Mouse (Mus musculus): Measurements from ENCODE around the gene Cfap100. TPM values are rescaled to one million over a fixed set of nuclear protein-coding genes. Genes with fewer than 3 reads are reported as not detected.

Cfap100 gene
- polyA plus RNA-seq, 1 experiment from 2014 or later, result 3.1 TPM

- 5% methylated on average over 40 of the region's 41 CpGs for WGBS
- H3K36me3 ChIP-seq (ENCODE audit: poor library complexity, severe bottlenecking), result peaks cover 17% of the 10 kb centered on the region
- H3K9me3 ChIP-seq (replicated peaks), result no peaks in the 10 kb centered on the region
- peak; percentile 98 for ATAC-seq
- peak within 1 kb of the TSS; percentile 85 for H3K27ac ChIP-seq
- peak within 1 kb of the TSS; percentile 99 for H3K4me2 ChIP-seq
- H3K4me1 ChIP-seq, result peaks cover 30% of the 10 kb centered on the region
- H3K4me3 ChIP-seq, result peak within 1 kb of the TSS; percentile 94
- H3K9ac ChIP-seq, result peak within 1 kb of the TSS; percentile 91
- peaks cover 3% of the 10 kb centered on the region; the same call in 1 of the 2 replicates for H3K27me3 ChIP-seq
These were observed 59.4 kb downstream of the Cfap100 start, which contains the start of gene Zxdc for GRCm38 (mm10) chr6:90368976-90369724. Gene Zxdc, plus strand, starts transcription at chr6:90369492.

- H3K4me3 ChIP-seq, result no peak overlapping the region
- 91% methylated on average over 5 of the region's 5 CpGs for WGBS
- H3K4me1 ChIP-seq, result peaks cover 21% of the 10 kb centered on the region
- ATAC-seq, result no peak
- no peak overlapping the region for H3K27ac ChIP-seq
- H3K4me2 ChIP-seq, result no peak overlapping the region
- H3K9me3 ChIP-seq (replicated peaks), result no peaks in the 10 kb centered on the region
- H3K36me3 ChIP-seq (ENCODE audit: poor library complexity, severe bottlenecking), result no peaks in the 10 kb centered on the region
- H3K27me3 ChIP-seq, result peaks cover 3% of the 10 kb centered on the region; the same call in 1 of the 2 replicates
- no peak overlapping the region for H3K9ac ChIP-seq
These were observed 65.3 kb downstream of the Cfap100 start for GRCm38 (mm10) chr6:90363301-90363700.

DNA sequence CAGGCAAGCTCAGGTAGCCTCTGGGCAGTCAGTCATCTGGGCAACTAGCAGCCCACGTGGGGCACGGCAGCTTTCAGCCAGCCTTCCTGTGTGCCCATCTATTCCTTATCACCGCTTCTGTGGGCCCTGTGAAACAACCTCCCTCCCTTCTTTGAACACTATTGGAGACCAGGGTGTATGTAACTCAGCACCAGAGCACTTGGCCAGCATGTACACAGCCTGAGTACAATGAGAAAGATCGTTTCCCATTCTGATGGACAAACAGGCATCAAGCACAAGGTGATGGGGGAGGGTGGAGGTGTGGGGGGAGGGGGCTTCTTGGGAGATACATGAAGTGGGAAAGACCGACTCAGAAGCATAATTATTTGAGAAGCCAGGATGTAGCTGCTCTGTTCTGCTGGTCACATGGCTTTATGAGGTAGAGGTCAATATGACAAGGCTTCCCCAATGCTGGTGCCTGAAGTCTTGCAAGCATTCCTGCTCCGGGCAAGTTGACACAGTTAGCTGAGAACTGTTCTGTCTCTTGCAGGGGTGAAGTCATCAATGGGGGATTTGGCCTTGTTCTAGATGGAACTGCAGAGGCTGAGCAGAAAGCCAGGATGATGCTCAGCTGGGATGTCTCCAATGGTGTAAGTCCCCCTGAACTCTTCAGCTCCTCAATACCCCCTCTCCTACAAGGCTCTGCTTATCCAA lies 67.5 kb downstream of the Cfap100 start:
- no peaks in the 10 kb centered on the region for H3K9me3 ChIP-seq (replicated peaks)
- no peaks in the 10 kb centered on the region for H3K36me3 ChIP-seq (ENCODE audit: poor library complexity, severe bottlenecking)
- WGBS, result 85% methylated on average over 6 of the region's 6 CpGs
- H3K4me2 ChIP-seq, result no peak overlapping the region
- H3K4me3 ChIP-seq, result no peak overlapping the region
- peaks cover 3% of the 10 kb centered on the region; the same call in 1 of the 2 replicates for H3K27me3 ChIP-seq
- H3K27ac ChIP-seq, result no peak overlapping the region
- no peak for ATAC-seq
- peaks cover 21% of the 10 kb centered on the region for H3K4me1 ChIP-seq
- H3K9ac ChIP-seq, result no peak overlapping the region

DNA sequence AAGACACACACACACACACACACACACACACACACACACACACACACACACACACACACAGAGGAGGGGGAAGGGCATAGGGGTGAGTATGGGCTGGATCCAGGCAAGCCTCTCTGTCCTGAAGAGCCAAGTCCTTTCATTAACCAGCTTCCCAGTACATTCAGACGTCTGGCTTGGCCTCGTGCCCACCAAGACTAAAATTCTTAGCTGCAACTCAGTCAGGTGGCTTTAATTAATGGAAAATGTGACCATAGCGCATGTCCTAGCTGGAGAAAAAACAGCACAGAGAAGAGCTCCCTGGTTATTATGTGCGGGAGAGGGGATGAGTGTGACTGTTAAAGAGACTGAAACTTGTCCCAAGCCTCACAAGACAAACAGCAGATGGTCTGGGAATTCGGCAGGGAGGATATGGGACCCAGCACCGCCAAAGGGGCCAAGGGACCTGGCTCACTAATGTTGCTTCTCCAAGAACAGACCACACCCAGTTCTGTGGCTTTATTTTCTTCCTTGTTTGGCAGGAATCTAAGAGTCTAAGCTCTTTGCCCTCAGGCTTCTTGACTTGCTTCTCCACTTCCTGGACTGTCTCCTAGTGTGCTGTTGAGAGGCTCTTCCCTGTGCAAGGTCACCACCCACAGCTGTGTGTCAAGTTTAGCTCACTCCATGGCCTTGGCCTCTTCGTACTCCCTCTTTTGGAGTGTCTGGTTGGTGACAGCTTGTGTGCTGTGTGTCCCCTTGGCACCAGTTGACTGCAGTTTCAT lies 68.4 kb downstream of the Cfap100 start:
- peaks cover 3% of the 10 kb centered on the region; the same call in 1 of the 2 replicates for H3K27me3 ChIP-seq
- 42% methylated on average over 7 of the region's 7 CpGs for WGBS
- peak overlapping the region; percentile 12; the same call in 1 of the 2 replicates for H3K27ac ChIP-seq
- no peak overlapping the region for H3K9ac ChIP-seq
- no peak overlapping the region for H3K4me2 ChIP-seq
- no peaks in the 10 kb centered on the region for H3K36me3 ChIP-seq (ENCODE audit: poor library complexity, severe bottlenecking)
- H3K9me3 ChIP-seq (replicated peaks), result no peaks in the 10 kb centered on the region
- peaks cover 21% of the 10 kb centered on the region for H3K4me1 ChIP-seq
- no peak overlapping the region for H3K4me3 ChIP-seq
- ATAC-seq, result peak; percentile 77; the same call in 1 of the 2 replicates

GRCm38 (mm10) chr6:90359445-90359844 lies 69.2 kb downstream of the Cfap100 start:
- Histone ChIP-seq H3K27ac (no peak overlapping the region), H3K4me2 (no peak overlapping the region), H3K36me3 (ENCODE audit: poor library complexity, severe bottlenecking) (no peaks in the 10 kb centered on the region), H3K4me3 (no peak overlapping the region), H3K4me1 (peaks cover 21% of the 10 kb centered on the region), H3K9ac (no peak overlapping the region), H3K27me3 (no peaks in the 10 kb centered on the region), H3K9me3 (replicated peaks) (no peaks in the 10 kb centered on the region)
- 58% methylated on average over 2 of the region's 2 CpGs for WGBS
- ATAC-seq, result no peak

DNA sequence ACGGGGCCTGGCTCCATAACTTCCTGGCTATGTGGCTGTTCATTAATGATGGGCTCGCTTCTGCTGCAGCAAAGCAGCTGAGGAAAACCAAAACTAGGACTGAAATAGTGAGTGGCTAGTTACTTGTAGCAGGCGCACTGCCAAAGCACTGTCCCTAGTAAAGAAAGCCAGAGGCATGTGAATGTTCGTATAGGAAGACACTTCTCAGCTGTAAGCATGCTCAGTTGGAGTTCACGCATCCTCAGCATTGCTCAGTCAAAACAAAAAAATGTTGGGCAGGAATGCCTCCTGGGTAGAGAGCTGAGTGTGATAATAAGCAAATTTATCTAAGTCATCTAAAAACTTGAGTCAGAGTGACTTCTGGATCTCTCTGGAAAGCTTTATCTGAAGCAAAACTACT lies 70.5 kb downstream of the Cfap100 start:
- H3K27me3 ChIP-seq, result no peaks in the 10 kb centered on the region
- H3K4me2 ChIP-seq, result no peak overlapping the region
- H3K27ac ChIP-seq, result no peak overlapping the region
- H3K4me3 ChIP-seq, result no peak overlapping the region
- H3K36me3 ChIP-seq (ENCODE audit: poor library complexity, severe bottlenecking), result no peaks in the 10 kb centered on the region
- no peaks in the 10 kb centered on the region for H3K9me3 ChIP-seq (replicated peaks)
- no peak overlapping the region for H3K9ac ChIP-seq
- peaks cover 21% of the 10 kb centered on the region for H3K4me1 ChIP-seq
- ATAC-seq, result no peak
- WGBS, result 72% methylated on average over 5 of the region's 5 CpGs

Other genes with a start within 250 kb of the Cfap100 start
- gene V1ra8, start 226.0 kb downstream of the Cfap100 start, polyA plus RNA-seq (2015; fragmentation: Nextera tagmentation; extraction: Ambion mirVana), result not detected in 2 replicates
- gene Vmn1r53, start 204.4 kb downstream of the Cfap100 start, polyA plus RNA-seq (2015; fragmentation: Nextera tagmentation; extraction: Ambion mirVana), result not detected in 2 replicates
- gene Vmn1r54, start 182.5 kb downstream of the Cfap100 start, polyA plus RNA-seq (2015; fragmentation: Nextera tagmentation; extraction: Ambion mirVana), result not detected in 2 replicates
- gene BC048671, start 127.6 kb downstream of the Cfap100 start, polyA plus RNA-seq (2015; fragmentation: Nextera tagmentation; extraction: Ambion mirVana), result not detected in 2 replicates
- gene Chst13, start 103.6 kb downstream of the Cfap100 start, polyA plus RNA-seq (2015; fragmentation: Nextera tagmentation; extraction: Ambion mirVana), result 0.18 TPM in 1 of 2 replicates, not detected in the other
- gene Uroc1, start 95.5 kb downstream of the Cfap100 start, polyA plus RNA-seq (2015; fragmentation: Nextera tagmentation; extraction: Ambion mirVana), result not detected in 2 replicates
- gene Zxdc, start 59.3 kb downstream of the Cfap100 start, polyA plus RNA-seq (2015; fragmentation: Nextera tagmentation; extraction: Ambion mirVana), result 9.1 and 10.3 TPM in 2 replicates
- 6.5 and 7.0 TPM in 2 replicates for gene Klf15, start 33.8 kb upstream of the Cfap100 start, polyA plus RNA-seq (2015; fragmentation: Nextera tagmentation; extraction: Ambion mirVana)
- gene Aldh1l1, start 57.6 kb upstream of the Cfap100 start, polyA plus RNA-seq (2015; fragmentation: Nextera tagmentation; extraction: Ambion mirVana), result 8.1 and 9.6 TPM in 2 replicates
- gene Slc41a3, start 175.9 kb upstream of the Cfap100 start, polyA plus RNA-seq (2015; fragmentation: Nextera tagmentation; extraction: Ambion mirVana), result 1.7 and 1.9 TPM in 2 replicates

Data from forebrain, embryonic 13.5 days (tissue).